Mouse (Mus musculus): ENCODE data around the gene Xndc1.

DNA sequence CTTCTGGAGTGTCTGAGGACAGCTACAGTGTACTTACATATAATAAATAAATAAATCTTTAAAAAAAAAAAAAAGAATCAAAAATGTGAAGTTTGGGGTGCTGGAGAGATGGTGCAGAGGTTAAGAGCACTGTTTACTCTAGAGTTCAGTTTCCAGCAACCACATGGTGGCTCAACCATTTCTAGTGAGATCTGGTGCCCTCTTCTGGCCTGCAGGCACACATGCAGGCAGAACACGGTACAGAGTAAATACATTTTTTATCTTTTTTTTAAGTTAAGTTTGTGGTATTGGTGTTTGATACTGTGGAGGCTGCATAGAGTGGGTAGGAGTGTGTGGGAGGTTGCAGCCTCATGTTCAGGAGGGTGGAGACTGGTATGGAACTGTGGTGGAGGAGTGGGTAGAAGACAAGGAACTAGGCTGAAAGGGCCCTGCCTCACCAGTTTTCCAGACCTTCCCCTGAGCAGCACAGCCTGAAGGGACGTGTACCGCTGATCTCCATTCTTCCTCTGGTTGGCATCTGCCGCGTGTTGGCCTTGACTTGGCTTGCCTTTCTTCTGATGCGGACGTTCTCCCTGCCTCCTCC, 11.5 kb downstream of the Xndc1 start:
- TF ChIP-seq CTCF (IDR thresholded peaks at IDR 0.05; ENCODE audit: low read depth, low read length) (peak; percentile 52), POLR2A (IDR thresholded peaks at IDR 0.05; ENCODE audit: borderline replicate concordance, low read depth, low read length) (no peak)
